Mouse (Mus musculus) adrenal gland, adult 18-20 months (tissue): ENCODE measurements around the gene Hist1h2bc. TPM values are rescaled to one million over a fixed set of nuclear protein-coding genes. Genes with fewer than 3 reads are reported as not detected.
"Not testable (repeated sequence)": the region's sequence is repeated elsewhere in the genome, so short reads cannot be mapped to it uniquely, and the experiment has no call there.

Source experiments
- DNase-seq, 2 experiments: peaks; one replicate each; pipeline ENCODE4 v3.0.0; 2021 to 2022; ENCODE audit warnings: low spot score in 2 of 2
- long read RNA-seq, 2 experiments: library from polyadenylated mRNA; stranded (forward); transcript quantifications; one replicate each; pipeline ENCODE4 v2.0.0; 2021
- total RNA-seq, 2 experiments: library from RNA; stranded (reverse); gene quantifications; 1 replicate in 1 of 2; 2 replicates in 1 of 2; pipeline ENCODE4 v1.2.3; 2021

Hist1h2bc gene
- 100 to 1,000 TPM; 115 to 172 TPM for total RNA-seq
- long read RNA-seq, experiment 1, transcript Hist1h2bc-201 (2 exons, 1,156 nt), result major isoform, 37 of 40 reads
- long read RNA-seq, experiment 1, partial matches to known transcripts, result 0 of 40 reads
- long read RNA-seq, experiment 1, other reads (novel, unspliced or antisense), result 3 of 40 reads
- long read RNA-seq, experiment 2, transcript Hist1h2bc-201 (2 exons, 1,156 nt), result major isoform, 268 of 284 reads
- long read RNA-seq, experiment 2, partial matches to known transcripts, result 0 of 284 reads
- long read RNA-seq, experiment 2, other reads (novel, unspliced or antisense), result 16 of 284 reads

- DNase-seq, result peak; percentile 72 to 85
Observed at GRCm38 (mm10) chr13:23683755-23684281, at the start of gene Hist1h2bc, which contains the start of gene Hist1h2ac. Gene Hist1h2bc, plus strand, starts transcription at chr13:23684199. Gene Hist1h2ac, minus strand, starts transcription at chr13:23683948.

GRCm38 (mm10) chr13:23659636-23660366, 24.2 kb upstream of the Hist1h2bc start:
- DNase-seq, result no peak

- DNase-seq, result no peak
Observed at GRCm38 (mm10) chr13:23662536-23662935, 21.5 kb upstream of the Hist1h2bc start.

GRCm38 (mm10) chr13:23681990-23682582, 1.9 kb upstream of the Hist1h2bc start:
- DNase-seq, result no peak

GRCm38 (mm10) chr13:23682623-23682946, 1.4 kb upstream of the Hist1h2bc start:
- no peak for DNase-seq

GRCm38 (mm10) chr13:23682947-23683754, 848 bp upstream of the Hist1h2bc start:
- not testable (repeated sequence) for DNase-seq

GRCm38 (mm10) chr13:23684295-23684945, 421 bp downstream of the Hist1h2bc start:
- peak in 1 of 2 experiments; percentile 23 for DNase-seq

- DNase-seq, result no peak
Observed at GRCm38 (mm10) chr13:23685121-23685861, 1.3 kb downstream of the Hist1h2bc start.

GRCm38 (mm10) chr13:23685966-23686365, 2.0 kb downstream of the Hist1h2bc start:
- DNase-seq, result no peak

- DNase-seq, result no peak
Observed at GRCm38 (mm10) chr13:23687181-23687580, 3.2 kb downstream of the Hist1h2bc start.

GRCm38 (mm10) chr13:23687907-23688306, 3.9 kb downstream of the Hist1h2bc start:
- DNase-seq, result no peak

GRCm38 (mm10) chr13:23688956-23689355, 5.0 kb downstream of the Hist1h2bc start:
- no peak for DNase-seq

- no peak for DNase-seq
Observed at GRCm38 (mm10) chr13:23689459-23689858, 5.5 kb downstream of the Hist1h2bc start.

GRCm38 (mm10) chr13:23693856-23694440, 9.9 kb downstream of the Hist1h2bc start:
- DNase-seq, result no peak

GRCm38 (mm10) chr13:23694956-23695355, 11.0 kb downstream of the Hist1h2bc start:
- DNase-seq, result no peak

GRCm38 (mm10) chr13:23695514-23695913, 11.5 kb downstream of the Hist1h2bc start, which contains the start of gene Hist1h1t:
Gene Hist1h1t, plus strand, starts transcription at chr13:23695814.
- DNase-seq, result no peak

GRCm38 (mm10) chr13:23696061-23696474, 12.1 kb downstream of the Hist1h2bc start:
- DNase-seq, result no peak

GRCm38 (mm10) chr13:23697491-23698299, 13.7 kb downstream of the Hist1h2bc start:
- DNase-seq, result peak in 1 of 2 experiments; percentile 33
